Mouse (Mus musculus) hindbrain, embryonic 16.5 days (tissue): Measurements from ENCODE around the gene Polr2c. TPM values are rescaled to one million over a fixed set of nuclear protein-coding genes. Genes with fewer than 3 reads are reported as not detected.

Source experiments
- ATAC-seq: fragments of 200-750 bp; cut with Nextera tagmentation; 2 replicates; pipeline ENCODE4 v1.8.0; 2017; ENCODE audit warnings: moderate TSS enrichment, moderate library complexity
- H3K27ac ChIP-seq: fragments of 300-500 bp; sonication (generic); 2 replicates; pipeline ENCODE4 v1.5.1; 2014; ENCODE audit warnings: low read depth, mild to moderate bottlenecking, control low read depth, low read length, moderate library complexity
- H3K27me3 ChIP-seq: fragments of 300-500 bp; sonication (generic); replicated peaks from 2 replicates; pipeline ENCODE4 v1.6.1; 2014; ENCODE audit warnings: low read length; ENCODE audit not compliant: control insufficient read depth, insufficient read depth
- H3K36me3 ChIP-seq: fragments of 300-500 bp; sonication (generic); 2 replicates; pipeline ENCODE4 v1.6.1; 2014; ENCODE audit warnings: mild to moderate bottlenecking, low read length, moderate library complexity, mixed read lengths; ENCODE audit not compliant: control insufficient read depth, insufficient read depth
- H3K4me1 ChIP-seq: fragments of 300-500 bp; sonication (generic); 2 replicates; pipeline ENCODE4 v1.6.1; 2014; ENCODE audit warnings: low read depth, low read length; ENCODE audit not compliant: control insufficient read depth, insufficient read depth
- H3K4me2 ChIP-seq: fragments of 300-500 bp; sonication (generic); 2 replicates; pipeline ENCODE4 v1.6.1; 2014; ENCODE audit warnings: mild to moderate bottlenecking, low read length, control low read depth, moderate library complexity
- H3K4me3 ChIP-seq: fragments of 300-500 bp; sonication (generic); 2 replicates; pipeline ENCODE4 v1.5.1; 2014; ENCODE audit warnings: mild to moderate bottlenecking, low read length, control low read depth, moderate library complexity
- H3K9ac ChIP-seq: fragments of 300-500 bp; sonication (generic); 2 replicates; pipeline ENCODE4 v1.6.1; 2014; ENCODE audit warnings: low read depth, mild to moderate bottlenecking, control low read depth, low read length, moderate library complexity
- H3K9me3 ChIP-seq: fragments of 300-500 bp; sonication (generic); 2 replicates; pipeline ENCODE4 v1.6.1; 2014; ENCODE audit warnings: mild to moderate bottlenecking, low read length, moderate library complexity; ENCODE audit not compliant: control insufficient read depth
- WGBS: fragments of 180-500 bp; shearing (Covaris S2); extraction: QIAGEN DNeasy Blood & Tissue Kit; methylation state at CpG from one replicate; pipeline ENCODE4 v1.1.7; 2014; 5-methylcytosine and 5-hydroxymethylcytosine counted together
- polyA plus RNA-seq: library from polyadenylated mRNA; unstranded; fragments of >200 nt; fragmentation: Nextera tagmentation; extraction: Ambion mirVana; gene quantifications from 2 replicates; pipeline ENCODE4 v1.2.1, GENCODE M21; 2015

The Polr2c gene
- polyA plus RNA-seq, result 109 and 119 TPM in 2 replicates

DNA sequence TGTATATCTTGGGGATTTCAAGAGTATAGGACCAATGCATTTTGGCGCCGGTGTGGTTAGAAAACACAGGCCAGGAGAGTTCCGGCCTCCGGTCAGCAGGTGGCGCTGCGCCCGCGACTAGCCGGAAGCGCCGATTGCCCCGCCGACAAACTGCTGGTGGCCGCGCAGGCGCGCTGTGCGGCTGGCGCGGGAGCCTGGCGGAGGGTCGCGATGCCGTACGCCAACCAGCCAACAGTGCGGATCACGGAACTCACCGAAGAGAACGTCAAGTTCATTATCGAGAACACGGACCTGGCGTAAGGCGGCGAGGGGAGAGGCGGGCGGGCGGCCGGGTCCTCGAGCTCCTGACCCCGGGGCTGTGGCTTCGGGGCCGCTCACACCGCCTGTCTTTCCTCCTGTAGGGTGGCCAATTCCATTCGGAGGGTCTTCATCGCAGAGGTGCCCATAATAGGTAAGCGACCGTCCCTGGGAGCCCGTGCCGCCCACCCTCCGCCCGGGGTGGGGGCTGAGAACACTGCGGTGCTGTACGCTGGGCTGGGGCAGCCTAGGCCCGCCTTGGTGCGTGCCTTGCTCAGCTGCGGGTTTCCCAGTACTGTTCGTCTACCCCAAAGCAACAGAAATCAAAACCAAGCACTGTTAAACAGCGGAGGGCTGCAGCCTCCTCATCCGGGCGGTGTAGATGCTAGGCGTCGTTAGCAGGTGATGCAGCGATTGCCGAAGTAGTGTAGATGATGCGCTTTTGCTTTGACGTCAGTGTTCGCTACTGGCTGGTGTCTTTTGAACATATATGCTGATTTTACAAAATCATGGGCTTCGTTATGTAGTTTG, at the start of gene Polr2c:
Gene Polr2c (plus strand): TSS at position 105 of the 828 bp plus-strand sequence.
- Histone ChIP-seq H3K9ac (peak within 1 kb of the TSS; percentile 91), H3K27ac (peak within 1 kb of the TSS; percentile 83), H3K4me2 (peak within 1 kb of the TSS; percentile 80), H3K4me1 (peaks cover 16% of the 10 kb centered on the region), H3K4me3 (peak within 1 kb of the TSS; percentile 95), H3K36me3 (peaks cover 22% of the 10 kb centered on the region), H3K9me3 (no peaks in the 10 kb centered on the region), H3K27me3 (no peaks in the 10 kb centered on the region)
- ATAC-seq, result peak; percentile 84
- WGBS, result under 1% methylated on average over 68 of the region's 68 CpGs

GRCm38 (mm10) chr8:94807506-94807905, 49.7 kb upstream of the Polr2c start:
- H3K36me3 ChIP-seq, result no peaks in the 10 kb centered on the region
- ATAC-seq, result no peak
- no peak overlapping the region for H3K9ac ChIP-seq
- no peaks in the 10 kb centered on the region for H3K9me3 ChIP-seq
- H3K27ac ChIP-seq, result no peak overlapping the region
- H3K4me2 ChIP-seq, result no peak overlapping the region
- H3K27me3 ChIP-seq, result no peaks in the 10 kb centered on the region
- WGBS, result 49% methylated on average over 7 of the region's 7 CpGs
- H3K4me1 ChIP-seq, result peaks cover 2% of the 10 kb centered on the region
- no peak overlapping the region for H3K4me3 ChIP-seq

DNA sequence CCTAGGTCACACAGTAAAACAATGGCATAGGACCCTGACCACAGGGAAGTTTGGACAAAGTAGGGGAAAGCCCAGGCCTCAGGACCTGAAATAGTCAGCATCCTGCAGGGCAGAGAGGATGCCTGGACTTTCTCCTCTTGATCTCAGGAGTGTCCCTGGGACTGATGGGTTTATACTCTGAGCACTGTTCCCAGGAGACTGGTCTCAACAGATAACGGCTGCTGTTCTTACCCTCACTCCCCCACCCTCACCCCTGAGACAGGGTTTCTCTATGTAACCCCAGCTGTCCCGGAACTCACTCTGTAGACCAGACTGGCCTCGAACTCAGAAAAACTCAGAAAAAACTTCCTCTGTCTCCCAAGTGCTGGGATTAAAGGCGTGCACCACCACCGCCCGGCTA, 48.9 kb upstream of the Polr2c start:
- WGBS, result 85% methylated on average over 6 of the region's 6 CpGs
- no peaks in the 10 kb centered on the region for H3K9me3 ChIP-seq
- ATAC-seq, result no peak
- H3K36me3 ChIP-seq, result no peaks in the 10 kb centered on the region
- H3K4me1 ChIP-seq, result peaks cover 4% of the 10 kb centered on the region
- no peaks in the 10 kb centered on the region for H3K27me3 ChIP-seq
- H3K9ac ChIP-seq, result no peak overlapping the region
- no peak overlapping the region for H3K27ac ChIP-seq
- no peak overlapping the region for H3K4me2 ChIP-seq
- no peak overlapping the region for H3K4me3 ChIP-seq

DNA sequence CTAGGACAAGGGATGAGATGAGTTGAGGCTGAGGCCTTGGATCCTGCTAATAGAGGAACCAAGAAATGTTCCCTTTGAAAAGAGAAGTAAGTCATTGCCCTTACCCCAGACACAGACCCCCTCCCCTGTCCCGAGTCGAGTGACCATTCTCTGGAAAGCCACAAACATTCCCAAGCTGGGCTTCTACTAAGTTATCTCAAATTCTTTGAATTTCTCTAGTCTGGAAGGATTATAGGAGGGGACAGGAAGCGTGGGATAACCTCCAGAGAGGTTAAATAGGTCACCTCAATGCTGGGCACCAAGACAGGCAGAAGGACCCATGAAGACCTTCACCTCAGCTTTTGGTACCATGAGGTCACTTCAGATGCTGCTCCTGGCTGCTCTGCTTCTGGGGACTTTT, 47.1 kb upstream of the Polr2c start, which contains the start of gene Ccl17:
Gene Ccl17 (plus strand): TSS at position 301 of the 400 bp plus-strand sequence.
- ATAC-seq, result no peak
- Histone ChIP-seq H3K4me3 (no peak within 1 kb of the TSS), H3K27ac (no peak within 1 kb of the TSS), H3K9me3 (no peaks in the 10 kb centered on the region), H3K9ac (no peak within 1 kb of the TSS), H3K4me2 (no peak within 1 kb of the TSS), H3K27me3 (no peaks in the 10 kb centered on the region), H3K36me3 (no peaks in the 10 kb centered on the region), H3K4me1 (peaks cover 4% of the 10 kb centered on the region)
- 77% methylated on average over 3 of the region's 3 CpGs for WGBS

GRCm38 (mm10) chr8:94810855-94811254, 46.4 kb upstream of the Polr2c start:
- Histone ChIP-seq H3K4me2 (no peak overlapping the region), H3K36me3 (no peaks in the 10 kb centered on the region), H3K27ac (no peak overlapping the region), H3K4me1 (peaks cover 4% of the 10 kb centered on the region), H3K9ac (no peak overlapping the region), H3K4me3 (no peak overlapping the region), H3K9me3 (no peaks in the 10 kb centered on the region), H3K27me3 (no peaks in the 10 kb centered on the region)
- ATAC-seq, result no peak
- 86% methylated on average over 5 of the region's 5 CpGs for WGBS

DNA sequence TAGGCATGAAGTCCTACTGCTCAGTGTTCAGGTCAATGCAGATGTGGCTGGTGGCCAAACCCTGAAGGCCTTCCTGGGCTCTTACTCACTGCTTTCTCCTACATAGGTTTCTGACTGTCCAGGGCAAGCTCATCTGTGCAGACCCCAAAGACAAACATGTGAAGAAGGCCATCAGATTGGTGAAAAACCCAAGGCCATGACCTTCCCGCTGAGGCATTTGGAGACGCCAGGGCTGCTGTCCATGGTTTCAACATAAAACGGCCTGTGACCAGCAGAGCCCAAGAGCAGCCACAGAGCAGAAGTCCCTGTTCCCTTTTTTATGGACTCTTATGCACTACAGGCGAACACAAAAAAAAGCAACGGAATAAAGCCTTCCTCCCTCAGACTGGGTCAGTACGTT, 45.6 kb upstream of the Polr2c start:
- no peaks in the 10 kb centered on the region for H3K27me3 ChIP-seq
- H3K4me2 ChIP-seq, result no peak overlapping the region
- H3K4me3 ChIP-seq, result no peak overlapping the region
- no peaks in the 10 kb centered on the region for H3K36me3 ChIP-seq
- no peak overlapping the region for H3K9ac ChIP-seq
- no peaks in the 10 kb centered on the region for H3K9me3 ChIP-seq
- no peak overlapping the region for H3K27ac ChIP-seq
- ATAC-seq, result no peak
- H3K4me1 ChIP-seq, result peaks cover 4% of the 10 kb centered on the region
- WGBS, result 78% methylated on average over 6 of the region's 6 CpGs

GRCm38 (mm10) chr8:94812645-94813098, 44.6 kb upstream of the Polr2c start:
- H3K4me1 ChIP-seq, result peaks cover 4% of the 10 kb centered on the region
- H3K9ac ChIP-seq, result peak overlapping the region; percentile 28; the same call in 1 of the 2 replicates
- peak overlapping the region; percentile 46 for H3K4me2 ChIP-seq
- peak overlapping the region; percentile 56; the same call in 1 of the 2 replicates for H3K27ac ChIP-seq
- no peaks in the 10 kb centered on the region for H3K36me3 ChIP-seq
- no peaks in the 10 kb centered on the region for H3K27me3 ChIP-seq
- H3K4me3 ChIP-seq, result no peak overlapping the region
- WGBS, result 15% methylated on average over 6 of the region's 6 CpGs
- ATAC-seq, result peak; percentile 88
- no peaks in the 10 kb centered on the region for H3K9me3 ChIP-seq

DNA sequence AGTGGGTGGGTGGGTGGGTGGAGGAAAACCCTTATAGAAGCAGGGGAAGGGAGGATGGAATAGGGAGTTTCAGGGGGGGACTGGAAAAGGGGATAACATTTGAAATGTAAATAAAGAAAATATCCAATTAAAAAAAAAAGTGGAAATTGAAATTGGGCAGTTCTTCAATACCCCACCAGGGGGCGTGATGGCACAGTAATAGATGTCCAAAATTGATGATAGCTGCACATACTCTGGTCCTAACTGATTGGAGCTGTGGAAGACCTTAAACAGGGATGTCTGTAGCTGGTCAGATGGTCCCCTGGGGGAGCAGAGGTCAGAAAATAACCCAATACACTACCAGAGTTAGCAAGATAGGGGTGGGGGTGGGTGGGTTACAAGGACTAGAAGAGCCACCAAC, 42.7 kb upstream of the Polr2c start:
- H3K27me3 ChIP-seq, result no peaks in the 10 kb centered on the region
- no peak overlapping the region for H3K4me2 ChIP-seq
- no peak overlapping the region for H3K9ac ChIP-seq
- WGBS, result 0% methylated on average over 1 of the region's 1 CpGs
- H3K36me3 ChIP-seq, result no peaks in the 10 kb centered on the region
- no peak for ATAC-seq
- H3K4me3 ChIP-seq, result no peak overlapping the region
- H3K9me3 ChIP-seq, result no peaks in the 10 kb centered on the region
- H3K4me1 ChIP-seq, result peaks cover 4% of the 10 kb centered on the region
- H3K27ac ChIP-seq, result no peak overlapping the region

GRCm38 (mm10) chr8:94817933-94818332, 39.3 kb upstream of the Polr2c start:
- H3K4me2 ChIP-seq, result no peak overlapping the region
- H3K27me3 ChIP-seq, result no peaks in the 10 kb centered on the region
- no peak overlapping the region for H3K4me3 ChIP-seq
- no peaks in the 10 kb centered on the region for H3K4me1 ChIP-seq
- 91% methylated on average over 11 of the region's 11 CpGs for WGBS
- no peak overlapping the region for H3K27ac ChIP-seq
- ATAC-seq, result no peak
- H3K36me3 ChIP-seq, result peaks cover 10% of the 10 kb centered on the region
- H3K9ac ChIP-seq, result no peak overlapping the region
- no peaks in the 10 kb centered on the region for H3K9me3 ChIP-seq
